Mouse (Mus musculus) T-cell, adult 2 months (primary cell): ENCODE measurements at regions not wholly inside any gene's neighbourhood (a gene's known extent, or its start where the extent isn't known, plus 50 kb on each side); places are given as distances from the start of the nearest gene placed in this dataset.
"Not testable (repeated sequence)": the region's sequence is repeated elsewhere in the genome, so short reads cannot be mapped to it uniquely, and the experiment has no call there.

Experiments
- DNase-seq: peaks from one replicate; pipeline ENCODE4 v3.0.0; 2022; ENCODE audit warnings: low spot score

GRCm38 (mm10) chr8:19976461-19976860 is 73.3 kb downstream of the Gm31371 start:
- DNase-seq = not testable (repeated sequence)

GRCm38 (mm10) chr8:19979536-19980345 is 76.5 kb downstream of the Gm31371 start:
- peak; percentile 53 for DNase-seq

- not testable (repeated sequence) for DNase-seq
These were observed 77.1 kb downstream of the Gm31371 start for GRCm38 (mm10) chr8:19980346-19980726.

GRCm38 (mm10) chr8:20008106-20008505 is 104.9 kb downstream of the Gm31371 start:
- DNase-seq = not testable (repeated sequence)

GRCm38 (mm10) chr8:20010947-20011346 is 107.8 kb downstream of the Gm31371 start:
- not testable (repeated sequence) for DNase-seq

- DNase-seq = not testable (repeated sequence)
These were observed 110.1 kb downstream of the Gm31371 start for GRCm38 (mm10) chr8:20013278-20013677.

- not testable (repeated sequence) for DNase-seq
These were observed 111.4 kb downstream of the Gm31371 start for GRCm38 (mm10) chr8:20014451-20015130.

- not testable (repeated sequence) for DNase-seq
These were observed 112.4 kb downstream of the Gm31371 start for GRCm38 (mm10) chr8:20015411-20016081.

- peak; percentile 31 for DNase-seq
These were observed 113.1 kb downstream of the Gm31371 start for GRCm38 (mm10) chr8:20016082-20016840.

- not testable (repeated sequence) for DNase-seq
These were observed 122.3 kb downstream of the Gm31371 start for GRCm38 (mm10) chr8:20025521-20025920.

- not testable (repeated sequence) for DNase-seq
These were observed 124.8 kb downstream of the Gm31371 start for GRCm38 (mm10) chr8:20027956-20028355.

- not testable (repeated sequence) for DNase-seq
These were observed 126.9 kb downstream of the Gm31371 start for GRCm38 (mm10) chr8:20030131-20030530.

- DNase-seq = peak; percentile 9
These were observed 154.4 kb downstream of the Gm31371 start for GRCm38 (mm10) chr8:20057626-20058025.

GRCm38 (mm10) chr8:20098121-20098520 is 194.9 kb downstream of the Gm31371 start:
- DNase-seq = not testable (repeated sequence)

GRCm38 (mm10) chr8:20100241-20100640 is 197.0 kb downstream of the Gm31371 start:
- DNase-seq = not testable (repeated sequence)

- not testable (repeated sequence) for DNase-seq
These were observed 199.2 kb downstream of the Gm31371 start for GRCm38 (mm10) chr8:20102374-20102773.

GRCm38 (mm10) chr8:20107154-20107553 is 204.0 kb downstream of the Gm31371 start:
- not testable (repeated sequence) for DNase-seq

- not testable (repeated sequence) for DNase-seq
These were observed 213.6 kb downstream of the Gm31371 start for GRCm38 (mm10) chr8:20116785-20117184.

- DNase-seq = not testable (repeated sequence)
These were observed 216.4 kb downstream of the Gm31371 start for GRCm38 (mm10) chr8:20119581-20119980.

GRCm38 (mm10) chr8:20120186-20120585 is 217.0 kb downstream of the Gm31371 start:
- not testable (repeated sequence) for DNase-seq

- not testable (repeated sequence) for DNase-seq
These were observed 218.3 kb downstream of the Gm31371 start for GRCm38 (mm10) chr8:20121391-20121909.
